Mouse (Mus musculus): ENCODE measurements around the gene Rbm4b. TPM values are rescaled to one million over a fixed set of nuclear protein-coding genes. Genes with fewer than 3 reads are reported as not detected.
"Not testable (repeated sequence)": the region's sequence is repeated elsewhere in the genome, so short reads cannot be mapped to it uniquely, and the experiment has no call there.

Gene Rbm4b
- total RNA-seq, 2 experiments from 2014 or later, result 16.6 to 16.8 TPM

GRCm38 (mm10) chr19:4803283-4803682 lies 47.0 kb downstream of the Rbm4b start:
- no peak for DNase-seq (ENCODE audit: low spot score in 2 of 2)

GRCm38 (mm10) chr19:4810309-4810708 lies 54.0 kb downstream of the Rbm4b start:
- no peak for DNase-seq (ENCODE audit: low spot score in 2 of 2)

GRCm38 (mm10) chr19:4810746-4811062 lies 54.4 kb downstream of the Rbm4b start:
- DNase-seq (ENCODE audit: low spot score in 2 of 2), result no peak

DNA sequence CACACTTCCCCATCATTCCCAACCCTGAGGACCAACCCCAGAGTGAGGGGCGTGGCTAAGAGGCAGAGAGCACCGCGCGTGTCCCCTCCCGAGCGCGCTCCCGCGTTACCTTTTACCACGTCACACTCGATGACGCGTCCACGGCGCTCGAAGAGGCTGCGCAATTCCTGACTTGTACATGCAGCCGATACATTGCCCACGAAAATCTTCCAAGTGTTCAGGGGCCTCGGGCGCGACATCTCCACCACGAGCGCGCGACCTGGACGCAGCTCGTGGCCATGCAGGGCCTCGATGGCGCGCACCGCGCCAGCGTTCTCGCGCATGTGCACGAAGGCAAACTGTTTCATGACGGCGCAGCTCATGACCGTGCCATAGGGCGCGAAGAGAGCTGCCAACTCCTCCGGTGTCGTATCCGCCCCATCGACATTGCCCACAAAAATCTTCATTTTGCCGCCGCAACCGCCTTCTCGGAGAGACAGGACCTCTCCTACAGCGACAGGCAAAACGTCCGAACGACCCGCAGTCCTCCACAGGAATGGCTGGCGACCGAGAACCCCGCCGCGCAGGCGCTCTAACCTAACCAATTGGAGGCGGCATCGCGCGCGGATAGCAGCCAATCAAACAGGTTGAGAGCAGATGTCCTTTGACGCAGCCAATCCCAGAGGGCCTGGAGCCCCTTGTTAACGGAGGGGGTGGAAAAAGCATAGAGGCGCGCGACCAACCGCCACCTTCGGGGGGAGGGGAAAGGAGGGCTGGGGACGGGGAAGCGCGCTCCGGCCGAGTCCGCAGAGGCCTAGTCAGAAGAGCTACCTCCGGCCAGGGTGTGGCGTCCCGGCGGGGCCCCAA lies 55.0 kb downstream of the Rbm4b start, which contains the start of the genes Gm21992 and Rbm14:
Gm21992 (minus strand) TSS at position 550 of the 846 bp plus-strand sequence.
Rbm14 (minus strand) TSS at position 572 of the 846 bp plus-strand sequence.
- peak; percentile 97 to 98 for DNase-seq (ENCODE audit: low spot score in 2 of 2)

DNA sequence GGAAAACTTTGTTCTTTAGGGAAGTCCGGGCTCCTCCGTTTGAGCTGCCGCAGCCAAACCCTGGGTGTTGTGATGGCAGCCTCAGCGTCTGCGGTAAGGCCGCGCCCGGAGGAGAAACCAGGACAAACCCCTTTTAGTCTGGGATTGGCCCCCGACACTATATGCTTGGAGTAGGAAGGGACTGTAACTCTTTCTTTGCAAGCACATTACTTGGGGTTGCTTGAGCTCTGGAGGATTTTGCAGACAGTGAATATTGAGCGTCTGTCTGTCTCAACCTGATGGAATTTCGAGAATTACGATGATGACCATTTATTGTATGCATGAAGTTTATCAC lies 55.6 kb downstream of the Rbm4b start:
- no peak for DNase-seq (ENCODE audit: low spot score in 2 of 2)

DNA sequence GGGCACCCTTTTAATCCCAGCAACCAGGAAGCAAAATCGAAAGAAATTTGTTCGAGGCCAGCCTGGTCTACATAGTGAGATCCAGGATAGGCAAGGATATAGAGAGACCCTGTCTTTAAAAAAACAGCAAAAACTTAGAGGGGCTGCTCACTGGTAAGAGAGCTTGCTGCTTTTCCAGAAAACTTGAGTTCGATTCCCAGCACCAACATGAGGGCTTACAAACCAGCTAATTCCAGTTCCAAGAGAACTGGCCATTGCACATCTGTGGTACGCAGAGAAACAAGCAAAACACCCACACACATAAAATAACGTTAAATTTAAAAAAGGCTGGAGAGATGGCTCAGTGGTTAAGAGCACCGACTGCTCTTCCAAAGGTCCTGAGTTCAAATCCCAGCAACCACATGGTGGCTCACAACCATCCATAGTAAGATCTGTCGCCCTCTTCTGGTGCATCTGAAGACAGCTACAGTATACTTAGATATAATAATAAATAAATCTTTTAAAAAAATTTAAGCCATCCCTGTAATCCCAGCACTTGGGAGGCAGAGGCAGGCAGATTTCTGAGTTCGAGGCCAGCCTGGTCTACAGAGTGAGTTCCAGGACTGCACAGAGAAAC lies 56.1 kb downstream of the Rbm4b start:
- not testable (repeated sequence) for DNase-seq (ENCODE audit: low spot score in 2 of 2)

GRCm38 (mm10) chr19:4813015-4813414 lies 56.7 kb downstream of the Rbm4b start:
- no peak for DNase-seq (ENCODE audit: low spot score in 2 of 2)

Other genes starting within 250 kb of the Rbm4b start
- 10 to 100 TPM; 39.4 to 47.9 TPM for gene Pcx, start 246.0 kb upstream of the Rbm4b start, total RNA-seq (2021)
- 10 to 100 TPM; 67.0 to 67.3 TPM for gene Lrfn4, start 140.8 kb upstream of the Rbm4b start, total RNA-seq (2021)
- gene Rce1, start 130.9 kb upstream of the Rbm4b start, total RNA-seq (2021), result 10 to 100 TPM; 19.8 to 20.9 TPM
- gene Gm960, start 57.8 kb upstream of the Rbm4b start, total RNA-seq (2021), result 1 to 10 TPM; 2.1 to 2.3 TPM
- gene Sptbn2, start 45.3 kb upstream of the Rbm4b start, total RNA-seq (2021), result 100 to 1,000 TPM; 545 to 601 TPM
- 10 to 100 TPM; 68.7 to 71.1 TPM for gene Rbm4, start 37.4 kb downstream of the Rbm4b start, total RNA-seq (2021)
- gene Gm21992, start 55.1 kb downstream of the Rbm4b start, total RNA-seq (2021), result 10 to 100 TPM; 20.7 to 22.3 TPM
- gene Rbm14, start 55.1 kb downstream of the Rbm4b start, total RNA-seq (2021), result 10 to 100 TPM; 41.2 to 49.4 TPM
- 10 to 100 TPM; 39.4 to 47.5 TPM for gene Ccs, start 82.8 kb downstream of the Rbm4b start, total RNA-seq (2021)
- 1 to 10 TPM; 1.9 to 2.6 TPM for gene Ccdc87, start 82.9 kb downstream of the Rbm4b start, total RNA-seq (2021)
- 100 to 1,000 TPM in 1 of 2 experiments, 10 to 100 TPM in 1; 95.2 to 102 TPM for gene Ctsf, start 98.6 kb downstream of the Rbm4b start, total RNA-seq (2021)
- gene Actn3, start 121.4 kb downstream of the Rbm4b start, total RNA-seq (2021), result 1 to 10 TPM; 1.9 to 2.1 TPM
- 10 to 100 TPM; 23.5 to 26.3 TPM for gene Zdhhc24, start 122.2 kb downstream of the Rbm4b start, total RNA-seq (2021)
- 10 to 100 TPM; 31.3 to 34.8 TPM for gene Bbs1, start 150.1 kb downstream of the Rbm4b start, total RNA-seq (2021)
- gene Dpp3, start 171.8 kb downstream of the Rbm4b start, total RNA-seq (2021), result 10 to 100 TPM; 62.0 to 62.7 TPM
- gene Peli3, start 186.6 kb downstream of the Rbm4b start, total RNA-seq (2021), result 10 to 100 TPM; 18.0 to 18.4 TPM
- 10 to 100 TPM; 62.7 to 68.8 TPM for gene Mrpl11, start 205.7 kb downstream of the Rbm4b start, total RNA-seq (2021)
- gene Npas4, start 233.8 kb downstream of the Rbm4b start, total RNA-seq (2021), result 1 to 10 TPM; 4.8 to 5.0 TPM

All from layer of hippocampus, postnatal 10 days (tissue).